Mouse (Mus musculus): ENCODE measurements at regions not wholly inside any gene's neighbourhood (a gene's known extent, or its start where the extent isn't known, plus 50 kb on each side); places are given as distances from the start of the nearest gene placed in this dataset.

- TF ChIP-seq CTCF (conservative IDR thresholded peaks at IDR 0.05; ENCODE audit: low read length) (no peak), NANOG (IDR thresholded peaks at IDR 0.05; ENCODE audit: borderline replicate concordance, low read length) (no peak), POU5F1 (IDR thresholded peaks at IDR 0.05; ENCODE audit: borderline replicate concordance, low read length) (no peak)
These were observed 802.4 kb downstream of the Defb40 start for GRCm38 (mm10) chr8:18175544-18176092.

Measured in E14TG2a.4 (cell line).